Comparison of ENCODE assay signal across 8 mouse cellular contexts in genomic region chr3:153943003-153943640, GRCm38 (mm10). TPM values are rescaled to one million over a fixed set of nuclear protein-coding genes. Genes with fewer than 3 reads are reported as not detected.
DNase-seq lines count a peak whose midpoint lies in the region; ATAC-seq and TF ChIP-seq lines count a peak whose summit lies in the region.

No protein-coding gene starts in this region.

- peaks cover 27% of the 10 kb centered on the region for H3K79me2 ChIP-seq in C2C12 (ENCODE audit: control insufficient read depth, insufficient read depth)

- peaks cover 5% of the 10 kb centered on the region for H3K79me3 ChIP-seq in C2C12 (ENCODE audit: low read depth)

- no peaks in the 10 kb centered on the region for H3K9me3 ChIP-seq in forebrain, embryonic 14.5 days (replicated peaks; ENCODE audit: control insufficient read depth, low read length)
- H3K9me3 ChIP-seq in limb, embryonic 15.5 days, result no peaks in the 10 kb centered on the region

- peak; percentile 41 for DNase-seq in cerebellum, adult 9-10 months
- no peak for DNase-seq in cerebellum, postnatal 4 days (ENCODE audit: low spot score in 2 of 2)
- peak; percentile 61 for DNase-seq in forebrain, embryonic 14.5 days (ENCODE audit: low spot score)
- no peak for DNase-seq in left cerebral cortex, adult 18-20 months (ENCODE audit: low spot score in 2 of 2)
- DNase-seq in spleen, postnatal 4 days (ENCODE audit: low spot score in 2 of 2), result no peak

- no peak for ATAC-seq in forebrain, embryonic 14.5 days
- no peak for ATAC-seq in limb, embryonic 15.5 days (ENCODE audit: insufficient number of reproducible peaks, low FRiP score, low TSS enrichment, low read depth)
- no peak for ATAC-seq in granulocyte monocyte progenitor cell, adult 5-6 weeks (replicated peaks; ENCODE audit: poor library complexity, severe bottlenecking)

- WGBS in forebrain, embryonic 14.5 days, result 19% methylated on average over 12 of the region's 12 CpGs
- WGBS in limb, embryonic 15.5 days, result 11% methylated on average over 12 of the region's 12 CpGs

- H3ac ChIP-seq in C2C12 (ENCODE audit: control insufficient read depth, insufficient read length, low read depth), result no peak overlapping the region

- TF ChIP-seq CTCF in C2C12 (IDR thresholded peaks at IDR 0.05; ENCODE audit: control insufficient read depth, insufficient read depth, insufficient read length), result no peak

- peaks cover 16% of the 10 kb centered on the region for H3K36me3 ChIP-seq in C2C12 (ENCODE audit: control insufficient read depth, insufficient read depth)
- peaks cover 9% of the 10 kb centered on the region; the same call in 1 of the 2 replicates for H3K36me3 ChIP-seq in forebrain, embryonic 14.5 days (ENCODE audit: control insufficient read depth, insufficient read depth, low read length)
- peaks cover 19% of the 10 kb centered on the region for H3K36me3 ChIP-seq in limb, embryonic 15.5 days

- peak overlapping the region; percentile 59 for H3K4me3 ChIP-seq in C2C12 (ENCODE audit: insufficient read depth, poor library complexity, severe bottlenecking)
- peak overlapping the region; percentile 60 for H3K4me3 ChIP-seq in forebrain, embryonic 14.5 days (ENCODE audit: low read depth, low read length)
- peak overlapping the region; percentile 86 for H3K4me3 ChIP-seq in limb, embryonic 15.5 days

- no peaks in the 10 kb centered on the region for H3K27me3 ChIP-seq in C2C12 (ENCODE audit: control insufficient read depth, insufficient read depth, insufficient read length)
- no peaks in the 10 kb centered on the region for H3K27me3 ChIP-seq in forebrain, embryonic 14.5 days (replicated peaks; ENCODE audit: control insufficient read depth, insufficient read depth, low read length)
- no peaks in the 10 kb centered on the region for H3K27me3 ChIP-seq in limb, embryonic 15.5 days

- H3K9ac ChIP-seq in forebrain, embryonic 14.5 days (ENCODE audit: low read length), result no peak overlapping the region
- H3K9ac ChIP-seq in limb, embryonic 15.5 days, result no peak overlapping the region

- peaks cover 12% of the 10 kb centered on the region for H3K4me1 ChIP-seq in forebrain, embryonic 14.5 days (ENCODE audit: control insufficient read depth, insufficient read depth, low read length)
- peaks cover 14% of the 10 kb centered on the region for H3K4me1 ChIP-seq in limb, embryonic 15.5 days

- H3K4me2 ChIP-seq in forebrain, embryonic 14.5 days (ENCODE audit: low read length), result peak overlapping the region; percentile 75
- peak overlapping the region; percentile 64 for H3K4me2 ChIP-seq in limb, embryonic 15.5 days

- no peak overlapping the region for H3K27ac ChIP-seq in forebrain, embryonic 14.5 days (ENCODE audit: low read depth, low read length)
- H3K27ac ChIP-seq in limb, embryonic 15.5 days, result peak overlapping the region; percentile 94

TF ChIP-seq in C2C12, 6 proteins besides CTCF, POLR2A, EP300 and RAD21:
- TF ChIP-seq MYOD1 (IDR thresholded peaks at IDR 0.05; ENCODE audit: control insufficient read depth, insufficient read length, low read depth) (no peak), USF1 (IDR thresholded peaks at IDR 0.05; ENCODE audit: low read depth) (no peak), CEBPB (IDR thresholded peaks at IDR 0.05; ENCODE audit: low read depth) (no peak), MYOG (IDR thresholded peaks at IDR 0.05; ENCODE audit: control insufficient read depth, extremely low read depth, insufficient read length) (no peak), FOSL1 (IDR thresholded peaks at IDR 0.05; ENCODE audit: insufficient read depth, low read length, poor library complexity, severe bottlenecking) (no peak), MAX (IDR thresholded peaks at IDR 0.05) (no peak)

RNA-seq across cellular contexts. Expression of gene Acadm, which starts 1.3 kb away (rescaled TPM):
- 26.0 TPM for polyA plus RNA-seq in C2C12 (2012; fragmentation: generic; extraction: Trizol)
- 42.1 and 47.5 TPM in 2 replicates for polyA plus RNA-seq in forebrain, embryonic 14.5 days (2014; fragmentation: Nextera tagmentation; extraction: Ambion mirVana)
- polyA plus RNA-seq in limb, embryonic 15.5 days (2015; fragmentation: Nextera tagmentation; extraction: Ambion mirVana), result 68.9 and 83.0 TPM in 2 replicates
- 73.9 and 78.5 TPM in 2 replicates for total RNA-seq in granulocyte monocyte progenitor cell, adult 5-6 weeks (2014; fragmentation: Nextera tagmentation)
- total RNA-seq in granulocyte monocyte progenitor cell, adult 5-6 weeks (2017), result 185 and 291 TPM in 2 replicates
- total RNA-seq in left cerebral cortex, adult 18-20 months (2021), result 10 to 100 TPM; 39.9 to 41.1 TPM

RNA-seq across cellular contexts. Expression of gene Slc44a5, which starts 30.1 kb away (rescaled TPM):
- polyA plus RNA-seq in C2C12 (2012; fragmentation: generic; extraction: Trizol), result 0.06 TPM
- polyA plus RNA-seq in forebrain, embryonic 14.5 days (2014; fragmentation: Nextera tagmentation; extraction: Ambion mirVana), result 10.5 and 11.2 TPM in 2 replicates
- 0.50 and 0.73 TPM in 2 replicates for polyA plus RNA-seq in limb, embryonic 15.5 days (2015; fragmentation: Nextera tagmentation; extraction: Ambion mirVana)
- not detected in 2 replicates for total RNA-seq in granulocyte monocyte progenitor cell, adult 5-6 weeks (2014; fragmentation: Nextera tagmentation)
- total RNA-seq in granulocyte monocyte progenitor cell, adult 5-6 weeks (2017), result not detected in 2 replicates
- 1 to 10 TPM; 7.0 to 8.3 TPM for total RNA-seq in left cerebral cortex, adult 18-20 months (2021)

RNA-seq across cellular contexts. Expression of gene Rabggtb, which starts 30.3 kb away (rescaled TPM):
- 65.9 TPM for polyA plus RNA-seq in C2C12 (2012; fragmentation: generic; extraction: Trizol)
- 49.1 and 55.4 TPM in 2 replicates for polyA plus RNA-seq in forebrain, embryonic 14.5 days (2014; fragmentation: Nextera tagmentation; extraction: Ambion mirVana)
- polyA plus RNA-seq in limb, embryonic 15.5 days (2015; fragmentation: Nextera tagmentation; extraction: Ambion mirVana), result 45.9 and 49.6 TPM in 2 replicates
- total RNA-seq in granulocyte monocyte progenitor cell, adult 5-6 weeks (2014; fragmentation: Nextera tagmentation), result 97.2 and 123 TPM in 2 replicates
- total RNA-seq in granulocyte monocyte progenitor cell, adult 5-6 weeks (2017), result 118 and 137 TPM in 2 replicates
- total RNA-seq in left cerebral cortex, adult 18-20 months (2021), result 10 to 100 TPM; 69.3 to 71.3 TPM

RNA-seq across cellular contexts. Expression of gene Msh4, which starts 37.2 kb away (rescaled TPM):
- 0.02 TPM for polyA plus RNA-seq in C2C12 (2012; fragmentation: generic; extraction: Trizol)
- 0.06 TPM in 1 of 2 replicates, not detected in the other for polyA plus RNA-seq in forebrain, embryonic 14.5 days (2014; fragmentation: Nextera tagmentation; extraction: Ambion mirVana)
- polyA plus RNA-seq in limb, embryonic 15.5 days (2015; fragmentation: Nextera tagmentation; extraction: Ambion mirVana), result 0.08 and 0.09 TPM in 2 replicates
- not detected in 2 replicates for total RNA-seq in granulocyte monocyte progenitor cell, adult 5-6 weeks (2014; fragmentation: Nextera tagmentation)
- not detected in 2 replicates for total RNA-seq in granulocyte monocyte progenitor cell, adult 5-6 weeks (2017)
- total RNA-seq in left cerebral cortex, adult 18-20 months (2021), result under 1 TPM; 0.14 to 0.28 TPM

Comparison
In these comparisons a context has a peak if more than half of its experiments do, and no peak if none do; other contexts are left out.
1. DNase-seq: peak in cerebellum, adult 9-10 months (single experiment) and forebrain, embryonic 14.5 days (single experiment); none in cerebellum, postnatal 4 days (0 of 2), left cerebral cortex, adult 18-20 months (0 of 2) and spleen, postnatal 4 days (0 of 2).
2. Peak in every context shown above with its lines, with median percentiles within 50 percentile points of each other: H3K4me3 ChIP-seq.